Comparison of ENCODE assay signal across 17 mouse cellular contexts in the genomic region with DNA sequence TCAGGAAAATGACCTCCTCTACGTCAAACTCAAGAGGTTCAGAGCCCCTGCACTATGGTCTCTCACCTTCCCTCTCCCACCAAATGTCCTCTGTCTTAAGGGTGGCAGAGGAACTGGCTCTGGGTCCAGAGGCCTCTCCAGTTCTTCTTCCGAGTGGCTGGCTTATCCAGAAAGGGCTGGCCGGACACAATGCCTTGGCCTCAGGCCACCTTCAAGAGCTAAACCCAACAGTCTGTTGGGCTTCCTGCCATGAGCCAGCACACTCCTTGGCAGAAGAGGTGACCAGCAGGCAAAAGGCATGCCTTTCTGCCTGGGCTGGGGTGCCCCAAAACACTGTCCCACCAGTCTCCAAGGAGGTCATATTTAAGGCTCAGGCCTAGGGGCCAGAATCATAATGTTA.
DNase-seq lines count a peak whose midpoint lies in the region; ATAC-seq and TF ChIP-seq lines count a peak whose summit lies in the region.
"Had no signal": no experiment of that assay in that cellular context is flagged by ENCODE, and none has a peak within 500 bp of the region (broad histone marks: within the 10 kb centered on the region; RNA-seq: fewer than 3 reads in every experiment).

No protein-coding gene starts in this region.

- H3K36me3 ChIP-seq in midbrain, embryonic 11.5 days (ENCODE audit: control insufficient read depth, insufficient read depth, low read length): no peaks in the 10 kb centered on the region
- H3K36me3 ChIP-seq: hindbrain, embryonic 12.5 days; lung, embryonic 15.5 days; midbrain, embryonic 13.5 days had no signal

- DNase-seq in gastrocnemius, adult 18-20 months (ENCODE audit: low spot score): peak; percentile 5
- DNase-seq in gastrocnemius, postnatal 36 days: no peak
- DNase-seq in left cerebral cortex, postnatal 4 days: peak; percentile 72
- DNase-seq in left cerebral cortex, adult 8-10 months (ENCODE audit: low spot score in 2 of 2): no peak
- DNase-seq in heart, postnatal 36 days: peak; percentile 41 to 45
- DNase-seq in layer of hippocampus, adult 2 months (ENCODE audit: low spot score in 2 of 2): no peak
- no peak for DNase-seq in midbrain, embryonic 11.5 days (ENCODE audit: low spot score, missing footprints)
- DNase-seq: adrenal gland, adult 2 months; forebrain, postnatal 0 days; kidney, adult 11 months; right cerebral cortex, postnatal 4 days had no signal

- no peak for ATAC-seq in megakaryocyte-erythroid progenitor cell, adult 5-6 weeks (replicated peaks; ENCODE audit: low FRiP score, low TSS enrichment, poor library complexity, severe bottlenecking)
- ATAC-seq in midbrain, embryonic 11.5 days (ENCODE audit: low FRiP score): no peak
- ATAC-seq: forebrain, postnatal 0 days; midbrain, embryonic 13.5 days had no signal

- no peak overlapping the region for H3K4me2 ChIP-seq in midbrain, embryonic 11.5 days
- H3K4me2 ChIP-seq: hindbrain, embryonic 12.5 days; lung, embryonic 15.5 days; midbrain, embryonic 13.5 days had no signal

- no peak overlapping the region for H3K27ac ChIP-seq in layer of hippocampus, adult 2 months
- H3K27ac ChIP-seq in midbrain, embryonic 11.5 days (ENCODE audit: low read depth, low read length): no peak overlapping the region
- H3K27ac ChIP-seq: hindbrain, embryonic 12.5 days; left cerebral cortex, adult 2 months; lung, embryonic 15.5 days; midbrain, embryonic 13.5 days had no signal

- WGBS in midbrain, embryonic 11.5 days: 88% methylated on average over 3 of the region's 3 CpGs

- H3K4me1 ChIP-seq in midbrain, embryonic 11.5 days (ENCODE audit: control insufficient read depth, insufficient read depth, low read length): no peaks in the 10 kb centered on the region
- H3K4me1 ChIP-seq: lung, embryonic 15.5 days had no signal

- intact Hi-C loops in gastrocnemius, postnatal 36 days (cut with DNase I): no loop called here
- intact Hi-C loops in left cerebral cortex, postnatal 4 days (cut with DNase I): no loop called here
- intact Hi-C loops in heart, postnatal 36 days (cut with DNase I): no loop called here

- TF ChIP-seq CTCF in layer of hippocampus, adult 2 months (conservative IDR thresholded peaks at IDR 0.05): no peak

- H3K27me3 ChIP-seq in midbrain, embryonic 11.5 days (ENCODE audit: control insufficient read depth, insufficient read depth, low read length): no peaks in the 10 kb centered on the region; the same call in 1 of the 2 replicates
- H3K27me3 ChIP-seq: lung, embryonic 15.5 days; midbrain, embryonic 13.5 days had no signal

- no peak overlapping the region for H3K4me3 ChIP-seq in layer of hippocampus, adult 2 months
- H3K4me3 ChIP-seq in midbrain, embryonic 11.5 days (ENCODE audit: low read depth, low read length): no peak overlapping the region
- H3K4me3 ChIP-seq: erythroblast, embryonic 14.5 days; hindbrain, embryonic 12.5 days; left cerebral cortex, adult 2 months; lung, embryonic 15.5 days; midbrain, embryonic 13.5 days had no signal

- H3K9ac ChIP-seq in midbrain, embryonic 11.5 days (ENCODE audit: low read length): no peak overlapping the region
- H3K9ac ChIP-seq: forebrain, postnatal 0 days; hindbrain, embryonic 12.5 days; lung, embryonic 15.5 days; midbrain, embryonic 13.5 days had no signal

- H3K9me3 ChIP-seq in midbrain, embryonic 11.5 days (ENCODE audit: control insufficient read depth, low read length): no peaks in the 10 kb centered on the region
- H3K9me3 ChIP-seq: hindbrain, embryonic 12.5 days; lung, embryonic 15.5 days; midbrain, embryonic 13.5 days had no signal

Comparison
In these comparisons a context has a peak if more than half of its experiments do, and no peak if none do; other contexts are left out.
1. DNase-seq: peak in gastrocnemius, adult 18-20 months (single experiment), left cerebral cortex, postnatal 4 days (single experiment) and heart, postnatal 36 days (2 of 2); none in gastrocnemius, postnatal 36 days (0 of 2), left cerebral cortex, adult 8-10 months (0 of 2), layer of hippocampus, adult 2 months (0 of 2) and midbrain, embryonic 11.5 days (single experiment).